Mouse (Mus musculus) brain, embryonic 14.5 days (tissue): ENCODE data around the gene Gm11020. TPM values are rescaled to one million over a fixed set of nuclear protein-coding genes. Genes with fewer than 3 reads are reported as not detected.

Experiments used
- DNase-seq: peaks from one replicate; pipeline ENCODE4 v3.0.0-alpha.2; 2011; ENCODE audit warnings: low read depth
- CTCF ChIP-seq: fragments of 200-500 bp; IDR thresholded peaks from 2 replicates; pipeline ENCODE4 v1.5.1; 2012; ENCODE audit warnings: inconsistent platforms, mild to moderate bottlenecking, moderate library complexity, borderline replicate concordance; ENCODE audit not compliant: insufficient read depth, insufficient read length; ENCODE audit errors: extremely low read depth
- POLR2A ChIP-seq: fragments of 200-500 bp; IDR thresholded peaks from 2 replicates; pipeline ENCODE4 v1.6.1; 2012; ENCODE audit warnings: mild to moderate bottlenecking, inconsistent platforms, borderline replicate concordance; ENCODE audit not compliant: poor library complexity, insufficient read depth, insufficient read length, severe bottlenecking; ENCODE audit errors: extremely low read depth
- polyA plus RNA-seq: library from polyadenylated mRNA; depleted of rRNA; stranded (reverse); fragments of >200 nt; gene quantifications from 2 replicates; pipeline ENCODE4 v1.2.3, GENCODE M21; 2012

Gene Gm11020
- polyA plus RNA-seq, 1 experiment = not detected

GRCm38 (mm10) chr8:104334196-104334595, 12.8 kb downstream of the Gm11020 start:
- no peak for DNase-seq
- TF ChIP-seq POLR2A (no peak), CTCF (no peak)

GRCm38 (mm10) chr8:104336806-104337205, 15.4 kb downstream of the Gm11020 start:
- no peak for DNase-seq
- TF ChIP-seq CTCF (no peak), POLR2A (no peak)

GRCm38 (mm10) chr8:104337890-104338289, 16.5 kb downstream of the Gm11020 start:
- no peak for TF ChIP-seq POLR2A
- peak; percentile 27; the same call in 1 of the 2 replicates for TF ChIP-seq CTCF
- DNase-seq = no peak

- peak; percentile 46 for DNase-seq
- TF ChIP-seq CTCF = no peak
- TF ChIP-seq POLR2A = no peak
Observed at GRCm38 (mm10) chr8:104339229-104339982, 18.0 kb downstream of the Gm11020 start, which contains the start of gene Cmtm3. TSS of gene Cmtm3 (plus strand) at chr8:104339410.

GRCm38 (mm10) chr8:104339983-104340232, 18.5 kb downstream of the Gm11020 start:
- DNase-seq = no peak
- no peak for TF ChIP-seq CTCF
- TF ChIP-seq POLR2A = no peak

- DNase-seq = peak; percentile 81
- TF ChIP-seq CTCF = peak; percentile 63
- TF ChIP-seq POLR2A = peak; percentile 32; the same call in 1 of the 2 replicates
Observed at GRCm38 (mm10) chr8:104340233-104341105, 19.1 kb downstream of the Gm11020 start.

GRCm38 (mm10) chr8:104341106-104341561, 19.8 kb downstream of the Gm11020 start:
- peak; percentile 23; the same call in 1 of the 2 replicates for TF ChIP-seq POLR2A
- TF ChIP-seq CTCF = no peak
- DNase-seq = peak; percentile 87

- no peak for DNase-seq
- TF ChIP-seq POLR2A (no peak), CTCF (no peak)
Observed at GRCm38 (mm10) chr8:104341678-104342077, 20.3 kb downstream of the Gm11020 start.

- TF ChIP-seq CTCF = no peak
- TF ChIP-seq POLR2A = no peak
Observed at GRCm38 (mm10) chr8:104342426-104342825, 21.1 kb downstream of the Gm11020 start.

GRCm38 (mm10) chr8:104343957-104344356, 22.6 kb downstream of the Gm11020 start:
- peak; percentile 91 for DNase-seq
- TF ChIP-seq CTCF (peak; percentile 95), POLR2A (no peak)

More at GRCm38 (mm10) chr8:104342426-104342825, 21.1 kb downstream of the Gm11020 start:
- DNase-seq = no peak

GRCm38 (mm10) chr8:104344622-104345021, 23.3 kb downstream of the Gm11020 start:
- TF ChIP-seq CTCF (no peak), POLR2A (no peak)
- no peak for DNase-seq

GRCm38 (mm10) chr8:104346706-104347105, 25.3 kb downstream of the Gm11020 start:
- TF ChIP-seq POLR2A (no peak), CTCF (no peak)
- no peak for DNase-seq
